Mouse (Mus musculus) liver, embryonic 11.5 days (tissue): ENCODE data around the gene Grm3. TPM values are rescaled to one million over a fixed set of nuclear protein-coding genes. Genes with fewer than 3 reads are reported as not detected.

Source experiments
- ATAC-seq: fragments of 200-750 bp; cut with Nextera tagmentation; replicated peaks from 2 replicates; pipeline ENCODE4 v1.8.0; 2017; ENCODE audit warnings: moderate number of reproducible peaks, mild to moderate bottlenecking, moderate TSS enrichment, moderate library complexity; ENCODE audit not compliant: low FRiP score
- DNase-seq: peaks from one replicate; pipeline ENCODE4 v3.0.0-alpha.2; 2017; ENCODE audit warnings: low spot score
- H3K27ac ChIP-seq: fragments of 300-500 bp; sonication (generic); 2 replicates; pipeline ENCODE4 v1.5.1; 2014; ENCODE audit warnings: mild to moderate bottlenecking, low read depth, low read length, control low read depth
- H3K27me3 ChIP-seq: fragments of 300-500 bp; sonication (generic); replicated peaks from 2 replicates; pipeline ENCODE4 v1.6.1; 2014; ENCODE audit warnings: low read length, mixed read lengths; ENCODE audit not compliant: control insufficient read depth, insufficient read depth
- H3K36me3 ChIP-seq: fragments of 300-500 bp; sonication (generic); 2 replicates; pipeline ENCODE4 v1.6.1; 2014; ENCODE audit warnings: mild to moderate bottlenecking, low read length, moderate library complexity, mixed read lengths; ENCODE audit not compliant: control insufficient read depth, insufficient read depth
- H3K4me1 ChIP-seq: fragments of 300-500 bp; sonication (generic); replicated peaks from 2 replicates; pipeline ENCODE4 v1.6.1; 2014; ENCODE audit warnings: low read length, mixed read lengths; ENCODE audit not compliant: control insufficient read depth, insufficient read depth
- H3K4me2 ChIP-seq: fragments of 300-500 bp; sonication (generic); 2 replicates; pipeline ENCODE4 v1.6.1; 2014; ENCODE audit warnings: mild to moderate bottlenecking, control low read depth, moderate library complexity
- H3K4me3 ChIP-seq: fragments of 300-500 bp; sonication (generic); 2 replicates; pipeline ENCODE4 v1.5.1; 2014; ENCODE audit warnings: low read depth, low read length, control low read depth
- H3K9ac ChIP-seq: fragments of 300-500 bp; sonication (generic); 2 replicates; pipeline ENCODE4 v1.6.1; 2014; ENCODE audit warnings: low read depth, low read length, control low read depth
- H3K9me3 ChIP-seq: fragments of 300-500 bp; sonication (generic); 2 replicates; pipeline ENCODE4 v1.6.1; 2016; ENCODE audit warnings: low read length, inconsistent platforms, mixed read lengths; ENCODE audit not compliant: control insufficient read depth
- WGBS: fragments of 180-500 bp; shearing (Covaris S2); extraction: QIAGEN DNeasy Blood & Tissue Kit; methylation state at CpG from one replicate; pipeline ENCODE4 v1.1.7; 2014; 5-methylcytosine and 5-hydroxymethylcytosine counted together
- polyA plus RNA-seq: library from polyadenylated mRNA; unstranded; fragments of >200 nt; fragmentation: Nextera tagmentation; extraction: Ambion mirVana; gene quantifications from 2 replicates; pipeline ENCODE4 v1.2.1, GENCODE M21; 2014

Grm3 gene
- polyA plus RNA-seq, 1 experiment from 2014 or later: 0.11 TPM

GRCm38 (mm10) chr5:9477587-9477986 is 247.4 kb downstream of the Grm3 start:
- WGBS: 75% methylated on average over 3 of the region's 3 CpGs
- Histone ChIP-seq H3K27ac (no peak overlapping the region), H3K4me3 (no peak overlapping the region), H3K9me3 (no peaks in the 10 kb centered on the region), H3K27me3 (no peaks in the 10 kb centered on the region), H3K4me2 (no peak overlapping the region), H3K4me1 (no peaks in the 10 kb centered on the region), H3K36me3 (no peaks in the 10 kb centered on the region), H3K9ac (no peak overlapping the region)
- DNase-seq (no peak), ATAC-seq (no peak)

GRCm38 (mm10) chr5:9453298-9453697 is 271.7 kb downstream of the Grm3 start:
- Histone ChIP-seq H3K27me3 (no peaks in the 10 kb centered on the region), H3K9me3 (no peaks in the 10 kb centered on the region), H3K36me3 (no peaks in the 10 kb centered on the region), H3K9ac (no peak overlapping the region), H3K4me2 (no peak overlapping the region), H3K4me1 (no peaks in the 10 kb centered on the region), H3K4me3 (no peak overlapping the region), H3K27ac (no peak overlapping the region)
- 91% methylated on average over 2 of the region's 2 CpGs for WGBS
- ATAC-seq: no peak
- no peak for DNase-seq

GRCm38 (mm10) chr5:9449570-9449969 is 275.4 kb downstream of the Grm3 start:
- Histone ChIP-seq H3K27ac (no peak overlapping the region), H3K4me3 (no peak overlapping the region), H3K9me3 (no peaks in the 10 kb centered on the region), H3K4me2 (no peak overlapping the region), H3K4me1 (no peaks in the 10 kb centered on the region), H3K9ac (no peak overlapping the region), H3K27me3 (no peaks in the 10 kb centered on the region), H3K36me3 (no peaks in the 10 kb centered on the region)
- 78% methylated on average over 5 of the region's 5 CpGs for WGBS
- DNase-seq (no peak), ATAC-seq (no peak)

GRCm38 (mm10) chr5:9448931-9449330 is 276.0 kb downstream of the Grm3 start:
- 80% methylated on average over 6 of the region's 6 CpGs for WGBS
- ATAC-seq: no peak
- no peak for DNase-seq

GRCm38 (mm10) chr5:9446146-9446545 is 278.8 kb downstream of the Grm3 start:
- ATAC-seq (no peak), DNase-seq (no peak)
- H3K27ac ChIP-seq: no peak overlapping the region
- no peak overlapping the region for H3K4me3 ChIP-seq
- no peaks in the 10 kb centered on the region for H3K27me3 ChIP-seq
- H3K9me3 ChIP-seq: no peaks in the 10 kb centered on the region
- no peak overlapping the region for H3K9ac ChIP-seq
- H3K36me3 ChIP-seq: no peaks in the 10 kb centered on the region
- no peak overlapping the region for H3K4me2 ChIP-seq
- 0% methylated on average over 1 of the region's 1 CpGs for whole genome bisulfite sequencing
- no peaks in the 10 kb centered on the region for H3K4me1 ChIP-seq

More at GRCm38 (mm10) chr5:9448931-9449330, 276.0 kb downstream of the Grm3 start:
- Histone ChIP-seq H3K4me3 (no peak overlapping the region), H3K4me1 (no peaks in the 10 kb centered on the region), H3K27me3 (no peaks in the 10 kb centered on the region), H3K9me3 (no peaks in the 10 kb centered on the region), H3K9ac (no peak overlapping the region), H3K27ac (no peak overlapping the region), H3K36me3 (no peaks in the 10 kb centered on the region), H3K4me2 (no peak overlapping the region)
